Mouse (Mus musculus) colon, adult 2 months (tissue): Measurements from ENCODE around the gene Efcab5. TPM values are rescaled to one million over a fixed set of nuclear protein-coding genes. Genes with fewer than 3 reads are reported as not detected.

Experiments
- polyA plus RNA-seq: library from polyadenylated mRNA; depleted of rRNA; stranded (reverse); fragments of >200 nt; gene quantifications from 2 replicates; pipeline ENCODE4 v1.2.3, GENCODE M21; 2012; rRNA removed

Efcab5 gene
- polyA plus RNA-seq, result 0.54 and 0.76 TPM in 2 replicates

GRCm38 (mm10) chr11:77188868-77189267 is at the start of gene Efcab5:
TSS of gene Efcab5 (minus strand) at chr11:77188968.

GRCm38 (mm10) chr11:77215951-77216760 is 27.4 kb upstream of the Efcab5 start, which contains the start of gene Ssh2:
TSS of gene Ssh2 (plus strand) at chr11:77216287.

GRCm38 (mm10) chr11:77078273-77079134 is 110.3 kb downstream of the Efcab5 start, which contains the start of gene Nsrp1:
TSS of gene Nsrp1 (minus strand) at chr11:77078435.

Other genes with a start within 250 kb of the Efcab5 start
- gene Slc6a4, start 190.4 kb downstream of the Efcab5 start, polyA plus RNA-seq, result 7.4 and 9.0 TPM in 2 replicates
- gene Nsrp1, start 110.5 kb downstream of the Efcab5 start, polyA plus RNA-seq, result 0.44 and 0.74 TPM in 2 replicates
- 6.1 and 6.4 TPM in 2 replicates for gene Ssh2, start 27.3 kb upstream of the Efcab5 start, polyA plus RNA-seq